Mouse (Mus musculus) WW6 (cell line): ENCODE data around the gene Trmt112.

Experiments used
- DNase-seq: peaks from one replicate; pipeline ENCODE4 v3.0.0-alpha.2; 2013; ENCODE audit warnings: low read depth, low spot score

Trmt112 gene

DNA sequence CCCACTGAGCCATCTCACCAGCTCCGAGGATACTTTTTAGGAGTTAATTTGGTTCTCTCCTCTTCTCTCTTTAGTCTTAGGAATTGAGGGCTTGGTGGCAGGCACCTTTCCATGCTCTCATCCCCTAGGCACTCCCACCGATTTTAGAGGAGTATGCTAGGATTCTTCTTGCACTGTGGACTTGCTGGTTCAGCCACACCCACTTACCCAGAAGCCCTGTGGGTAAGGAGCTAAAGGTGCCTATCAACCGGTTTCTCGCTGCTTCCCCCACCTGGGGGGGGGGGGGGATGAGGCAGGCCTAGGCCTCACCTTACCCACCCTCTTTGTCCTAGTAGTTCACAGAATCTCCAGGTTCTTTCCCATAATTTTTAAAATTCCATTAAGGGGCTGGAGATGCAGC lies 38.2 kb downstream of the Trmt112 start:
- DNase-seq, result no peak

DNA sequence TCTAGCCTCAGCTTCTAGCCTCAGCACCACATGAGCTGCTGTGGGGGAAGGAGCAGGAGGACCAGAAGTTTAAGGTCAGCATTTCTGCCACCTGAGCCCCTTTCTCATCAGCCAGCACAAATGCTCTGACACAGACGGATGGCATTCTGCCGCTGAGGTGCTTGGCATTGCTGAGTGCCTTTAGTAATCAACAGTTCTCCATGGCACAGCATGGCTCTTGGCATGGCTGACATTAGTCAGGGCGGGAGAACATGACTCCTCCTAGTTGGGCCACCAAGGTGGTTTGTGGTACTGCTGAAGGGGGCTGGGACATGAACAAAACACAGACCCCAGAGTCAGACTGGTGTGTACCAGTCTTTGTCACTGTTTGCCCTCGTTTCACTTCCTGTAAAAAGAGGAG lies 38.7 kb downstream of the Trmt112 start:
- no peak for DNase-seq

DNA sequence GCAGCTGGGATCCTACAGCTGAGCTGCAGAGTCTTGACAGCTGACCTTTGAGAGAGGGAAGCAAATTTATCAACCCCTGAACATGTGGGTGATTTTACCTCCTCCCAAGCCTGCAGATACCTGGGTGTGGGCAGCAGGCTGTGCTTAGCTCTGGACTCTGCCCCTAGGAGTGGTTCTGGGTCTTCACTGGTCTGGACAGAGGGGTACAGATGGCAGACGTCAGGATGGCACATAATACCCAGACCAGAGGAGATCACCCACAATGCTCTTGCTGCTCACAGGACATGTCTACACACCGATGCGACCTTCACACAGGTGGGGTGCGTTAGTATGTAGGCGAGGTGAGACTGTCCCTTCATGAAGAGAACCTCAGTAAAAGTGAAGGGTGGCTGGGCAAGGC lies 40.0 kb downstream of the Trmt112 start:
- no peak for DNase-seq

DNA sequence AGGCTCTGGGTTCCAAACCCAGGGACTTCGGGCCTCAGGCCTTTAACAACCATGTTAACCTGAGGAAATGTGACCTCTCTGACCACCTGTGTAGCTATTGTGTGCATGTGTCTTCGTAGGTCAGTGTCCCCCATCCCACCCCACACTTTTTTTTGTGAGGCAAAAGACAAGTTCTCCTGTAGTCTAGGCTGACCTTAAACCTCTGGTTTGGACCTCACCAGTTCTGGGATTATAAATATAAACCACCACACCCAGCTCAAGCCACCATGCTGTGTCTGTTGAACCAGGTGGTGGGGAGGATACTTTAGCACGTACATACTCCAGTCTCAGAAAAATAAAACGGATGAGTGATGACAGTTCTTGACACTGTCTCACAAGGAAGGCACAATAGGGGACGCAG lies 40.5 kb downstream of the Trmt112 start:
- DNase-seq, result no peak

DNA sequence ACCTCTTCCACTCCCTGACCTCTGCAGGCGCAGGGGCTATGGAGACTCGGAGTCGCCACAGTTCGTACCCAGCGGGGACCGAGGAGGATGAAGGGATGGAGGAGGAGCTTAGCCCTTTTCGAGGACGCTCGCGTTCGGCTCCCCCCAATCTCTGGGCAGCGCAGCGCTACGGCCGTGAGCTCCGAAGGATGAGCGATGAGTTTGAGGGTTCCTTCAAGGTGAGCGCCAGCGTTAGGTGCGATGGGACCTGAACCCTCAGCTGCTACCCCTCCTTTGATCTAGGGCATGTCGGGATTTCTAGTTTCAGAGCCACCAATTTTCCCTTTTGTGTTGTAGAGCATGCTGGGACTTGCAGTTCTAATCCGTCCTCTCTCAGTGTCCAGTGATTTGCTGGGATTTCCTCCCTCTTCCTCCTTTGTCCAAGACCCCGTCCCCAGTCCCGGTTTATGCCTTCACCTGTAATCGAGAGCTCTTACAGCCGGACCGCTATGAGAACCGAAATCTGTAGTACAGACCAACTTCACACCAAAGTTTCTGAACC lies 41.2 kb downstream of the Trmt112 start:
- DNase-seq, result no peak

DNA sequence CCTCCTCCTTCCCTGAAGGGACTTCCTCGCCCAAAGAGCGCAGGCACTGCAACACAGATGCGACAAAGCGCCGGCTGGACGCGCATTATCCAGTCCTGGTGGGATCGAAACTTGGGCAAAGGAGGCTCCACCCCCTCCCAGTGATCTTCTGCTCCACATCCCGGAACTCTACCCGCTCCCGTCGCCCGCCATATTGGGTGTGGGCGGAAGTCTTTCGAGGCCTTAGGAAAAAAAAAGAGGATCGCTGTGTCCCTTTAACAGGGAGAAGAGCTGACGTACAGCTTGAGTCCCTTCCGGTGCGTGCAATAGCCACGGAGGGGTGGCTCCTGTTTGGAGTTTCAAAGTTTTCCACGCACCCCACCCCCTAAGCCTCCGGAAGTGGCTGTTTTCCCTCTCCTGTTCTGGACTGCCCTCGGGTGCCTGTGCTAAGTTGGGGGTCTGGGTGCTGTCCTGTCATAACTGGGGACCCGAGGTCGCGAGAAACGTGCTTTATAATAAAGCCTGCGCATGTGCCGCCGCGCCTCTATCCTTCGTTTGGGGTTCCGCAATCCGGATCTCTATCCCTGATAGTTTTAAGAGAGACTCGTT lies 42.0 kb downstream of the Trmt112 start:
- DNase-seq, result peak; percentile 72

DNA sequence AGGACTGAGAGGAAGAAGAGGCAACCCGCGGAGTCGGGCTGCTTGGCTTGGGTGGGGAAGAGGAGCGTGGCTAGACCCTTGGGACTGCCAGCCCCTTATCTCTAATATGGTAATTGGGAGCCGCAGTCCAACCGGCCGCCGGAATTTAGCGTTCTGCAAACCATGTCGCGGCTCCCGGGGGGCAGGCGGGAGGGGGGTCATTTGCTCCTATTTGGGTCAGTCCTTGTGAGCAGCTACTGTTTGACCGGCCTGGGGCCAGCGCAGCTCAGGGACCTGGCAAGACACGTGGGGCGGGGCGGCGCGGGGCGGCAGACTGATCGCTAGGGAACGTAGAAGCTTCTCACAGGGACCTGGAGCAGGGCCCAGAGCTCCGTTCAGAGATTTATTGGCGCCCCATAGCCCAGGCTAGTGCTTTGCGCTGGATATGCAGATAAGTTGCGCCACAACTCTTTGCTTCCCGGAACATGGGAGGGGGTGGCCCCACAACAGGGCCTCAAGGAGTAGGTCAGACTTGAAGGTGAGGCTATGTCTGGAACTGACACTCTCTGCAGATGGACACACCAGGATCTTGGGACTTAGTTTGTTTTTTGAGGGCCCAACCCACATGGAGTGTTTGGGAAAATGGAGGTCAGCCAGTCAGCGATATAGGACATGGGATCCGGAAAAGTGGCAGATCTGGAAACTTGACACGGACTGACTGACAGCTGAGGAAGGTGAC lies 42.7 kb downstream of the Trmt112 start:
- DNase-seq, result no peak

DNA sequence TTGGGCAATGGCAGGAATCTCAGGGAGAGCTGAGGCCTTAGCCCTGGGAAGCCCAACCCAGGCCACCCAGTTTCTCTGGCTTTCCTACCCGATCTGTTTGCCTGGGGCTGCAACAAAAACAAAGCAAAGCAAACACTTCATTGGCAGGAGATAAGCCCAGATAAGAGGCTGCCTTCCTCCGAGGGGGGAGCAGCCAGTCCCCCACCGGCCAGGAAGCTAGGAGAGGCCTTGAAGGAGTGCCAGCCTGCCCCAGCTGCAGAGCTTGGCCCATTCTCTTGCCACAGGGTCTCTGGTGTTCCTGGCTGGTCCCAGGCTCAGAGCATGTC lies 43.2 kb downstream of the Trmt112 start:
- DNase-seq, result no peak

DNA sequence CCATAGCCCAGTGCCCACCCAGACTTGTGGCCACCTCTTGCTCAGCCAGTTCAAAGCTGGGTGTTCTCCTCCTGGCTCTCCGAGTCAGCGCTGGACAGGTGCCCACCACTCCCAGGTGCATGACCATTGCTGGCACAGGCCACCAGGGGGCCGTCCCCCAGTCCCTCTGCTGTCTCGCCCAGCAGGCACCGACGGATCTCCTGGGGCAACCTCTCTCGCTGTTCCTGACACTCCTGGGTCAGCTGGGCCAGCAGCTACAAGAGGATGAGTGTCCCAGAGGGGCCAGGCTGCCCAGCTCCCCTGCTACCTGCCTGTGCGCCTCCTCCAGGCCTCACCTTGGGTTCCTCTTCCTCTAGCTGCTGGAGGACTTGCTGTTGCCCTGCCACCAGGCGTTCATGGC lies 44.5 kb downstream of the Trmt112 start:
- no peak for DNase-seq

DNA sequence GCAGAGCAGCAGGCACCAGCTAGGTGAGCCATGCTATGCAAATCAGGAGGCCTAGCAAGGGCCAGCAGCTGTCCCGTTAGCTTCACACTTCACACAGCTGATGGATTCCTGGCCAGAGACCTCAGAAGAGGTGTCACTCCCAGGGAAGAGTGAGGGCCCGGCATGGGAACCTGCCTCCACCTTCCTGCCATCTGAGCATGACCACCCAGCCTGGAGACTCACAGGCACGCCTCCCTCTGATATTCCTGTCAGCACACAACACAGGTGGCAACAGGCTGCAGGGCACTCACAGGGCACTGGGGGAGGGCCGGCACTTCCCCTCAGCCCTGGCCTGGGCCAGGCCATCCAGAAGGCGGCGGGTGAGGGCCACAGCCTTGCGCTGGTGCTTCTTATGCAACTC lies 45.9 kb downstream of the Trmt112 start:
- DNase-seq, result no peak

DNA sequence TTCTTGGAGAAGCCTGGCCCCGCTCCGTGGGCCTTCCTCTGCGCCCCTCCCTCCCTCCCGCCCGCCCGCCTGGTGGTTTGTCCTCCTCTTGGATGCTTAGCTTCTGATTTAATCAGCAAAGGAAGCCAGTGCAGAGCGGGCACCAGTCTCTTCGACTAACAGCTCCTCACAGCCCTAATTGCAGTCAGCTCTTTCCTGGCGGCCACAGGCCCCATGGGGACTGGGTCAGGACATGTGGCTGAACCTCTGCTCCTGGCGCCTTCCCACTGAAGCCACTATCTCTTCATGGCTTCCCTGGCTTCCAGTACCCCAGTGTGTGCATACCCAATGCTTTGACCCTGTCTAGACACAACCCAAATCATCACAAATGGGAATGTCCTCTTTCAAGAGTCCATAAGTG lies 47.0 kb downstream of the Trmt112 start:
- DNase-seq, result no peak
